Mouse (Mus musculus): ENCODE measurements around the gene Bloc1s1. TPM values are rescaled to one million over a fixed set of nuclear protein-coding genes. Genes with fewer than 3 reads are reported as not detected.

Gene Bloc1s1
- 80.5 and 91.4 TPM in 2 replicates for polyA plus RNA-seq (2011; ENCODE audit: insufficient read length, low read depth, missing spikeins)

GRCm38 (mm10) chr10:128923935-128924334 lies at the start of gene Bloc1s1:
Gene Bloc1s1, minus strand, starts transcription at chr10:128924035.
- Histone ChIP-seq H3K27ac (ENCODE audit: insufficient read depth, low read length) (peak within 1 kb of the TSS; percentile 96), H3K4me3 (ENCODE audit: insufficient read depth, low read length) (peak within 1 kb of the TSS; percentile 50), H3K4me1 (ENCODE audit: control insufficient read depth, insufficient read depth, low read length) (peaks cover 31% of the 10 kb centered on the region)
- TF ChIP-seq POLR2A (IDR thresholded peaks at IDR 0.05; ENCODE audit: low read depth, low read length) (no peak), CTCF (IDR thresholded peaks at IDR 0.05; ENCODE audit: borderline replicate concordance, insufficient read depth, low read length) (no peak)

- Histone ChIP-seq H3K4me1 (ENCODE audit: control insufficient read depth, insufficient read depth, low read length) (peaks cover 8% of the 10 kb centered on the region), H3K4me3 (ENCODE audit: insufficient read depth, low read length) (no peak overlapping the region), H3K27ac (ENCODE audit: insufficient read depth, low read length) (no peak overlapping the region)
- TF ChIP-seq CTCF (IDR thresholded peaks at IDR 0.05; ENCODE audit: borderline replicate concordance, insufficient read depth, low read length) (no peak), POLR2A (IDR thresholded peaks at IDR 0.05; ENCODE audit: low read depth, low read length) (no peak)
Measured at GRCm38 (mm10) chr10:128972841-128973240, 49.0 kb upstream of the Bloc1s1 start.

GRCm38 (mm10) chr10:128970740-128971250 lies 47.0 kb upstream of the Bloc1s1 start:
- TF ChIP-seq POLR2A (IDR thresholded peaks at IDR 0.05; ENCODE audit: low read depth, low read length), result no peak
- no peak for TF ChIP-seq CTCF (IDR thresholded peaks at IDR 0.05; ENCODE audit: borderline replicate concordance, insufficient read depth, low read length)

GRCm38 (mm10) chr10:128968341-128968749 lies 44.5 kb upstream of the Bloc1s1 start:
- H3K27ac ChIP-seq (ENCODE audit: insufficient read depth, low read length), result no peak overlapping the region
- TF ChIP-seq POLR2A (IDR thresholded peaks at IDR 0.05; ENCODE audit: low read depth, low read length), result no peak
- no peak for TF ChIP-seq CTCF (IDR thresholded peaks at IDR 0.05; ENCODE audit: borderline replicate concordance, insufficient read depth, low read length)
- peaks cover 11% of the 10 kb centered on the region for H3K4me1 ChIP-seq (ENCODE audit: control insufficient read depth, insufficient read depth, low read length)
- H3K4me3 ChIP-seq (ENCODE audit: insufficient read depth, low read length), result no peak overlapping the region

More at GRCm38 (mm10) chr10:128970740-128971250, 47.0 kb upstream of the Bloc1s1 start:
- peaks cover 11% of the 10 kb centered on the region for H3K4me1 ChIP-seq (ENCODE audit: control insufficient read depth, insufficient read depth, low read length)
- H3K4me3 ChIP-seq (ENCODE audit: insufficient read depth, low read length), result no peak overlapping the region
- H3K27ac ChIP-seq (ENCODE audit: insufficient read depth, low read length), result no peak overlapping the region

GRCm38 (mm10) chr10:128965871-128966270 lies 42.0 kb upstream of the Bloc1s1 start:
- no peak overlapping the region for H3K27ac ChIP-seq (ENCODE audit: insufficient read depth, low read length)
- H3K4me3 ChIP-seq (ENCODE audit: insufficient read depth, low read length), result no peak overlapping the region
- H3K4me1 ChIP-seq (ENCODE audit: control insufficient read depth, insufficient read depth, low read length), result peaks cover 11% of the 10 kb centered on the region
- TF ChIP-seq CTCF (IDR thresholded peaks at IDR 0.05; ENCODE audit: borderline replicate concordance, insufficient read depth, low read length) (no peak), POLR2A (IDR thresholded peaks at IDR 0.05; ENCODE audit: low read depth, low read length) (no peak)

- Histone ChIP-seq H3K4me3 (ENCODE audit: insufficient read depth, low read length) (no peak overlapping the region), H3K27ac (ENCODE audit: insufficient read depth, low read length) (no peak overlapping the region), H3K4me1 (ENCODE audit: control insufficient read depth, insufficient read depth, low read length) (peaks cover 11% of the 10 kb centered on the region)
- TF ChIP-seq CTCF (IDR thresholded peaks at IDR 0.05; ENCODE audit: borderline replicate concordance, insufficient read depth, low read length) (no peak), POLR2A (IDR thresholded peaks at IDR 0.05; ENCODE audit: low read depth, low read length) (no peak)
Measured at GRCm38 (mm10) chr10:128964961-128965360, 41.1 kb upstream of the Bloc1s1 start.

GRCm38 (mm10) chr10:128960590-128961584 lies 37.1 kb upstream of the Bloc1s1 start, which contains the start of gene Mettl7b:
Gene Mettl7b, minus strand, starts transcription at chr10:128960988.
- no peak for TF ChIP-seq POLR2A (IDR thresholded peaks at IDR 0.05; ENCODE audit: low read depth, low read length)
- no peak for TF ChIP-seq CTCF (IDR thresholded peaks at IDR 0.05; ENCODE audit: borderline replicate concordance, insufficient read depth, low read length)
- Histone ChIP-seq H3K4me1 (ENCODE audit: control insufficient read depth, insufficient read depth, low read length) (no peaks in the 10 kb centered on the region), H3K27ac (ENCODE audit: insufficient read depth, low read length) (no peak within 1 kb of the TSS), H3K4me3 (ENCODE audit: insufficient read depth, low read length) (no peak within 1 kb of the TSS)

- Histone ChIP-seq H3K27ac (ENCODE audit: insufficient read depth, low read length) (no peak overlapping the region), H3K4me3 (ENCODE audit: insufficient read depth, low read length) (no peak overlapping the region), H3K4me1 (ENCODE audit: control insufficient read depth, insufficient read depth, low read length) (no peaks in the 10 kb centered on the region)
- TF ChIP-seq POLR2A (IDR thresholded peaks at IDR 0.05; ENCODE audit: low read depth, low read length) (no peak), CTCF (IDR thresholded peaks at IDR 0.05; ENCODE audit: borderline replicate concordance, insufficient read depth, low read length) (no peak)
Measured at GRCm38 (mm10) chr10:128960142-128960541, 36.3 kb upstream of the Bloc1s1 start.

- no peak overlapping the region for H3K4me3 ChIP-seq (ENCODE audit: insufficient read depth, low read length)
- H3K4me1 ChIP-seq (ENCODE audit: control insufficient read depth, insufficient read depth, low read length), result no peaks in the 10 kb centered on the region
- no peak overlapping the region for H3K27ac ChIP-seq (ENCODE audit: insufficient read depth, low read length)
- no peak for TF ChIP-seq POLR2A (IDR thresholded peaks at IDR 0.05; ENCODE audit: low read depth, low read length)
- TF ChIP-seq CTCF (IDR thresholded peaks at IDR 0.05; ENCODE audit: borderline replicate concordance, insufficient read depth, low read length), result no peak
Measured at GRCm38 (mm10) chr10:128958340-128958739, 34.5 kb upstream of the Bloc1s1 start.

All from embryonic fibroblast, embryonic 13.5 days (primary cell).